Mouse (Mus musculus): ENCODE measurements at regions not wholly inside any gene's neighbourhood (a gene's known extent, or its start where the extent isn't known, plus 50 kb on each side); places are given as distances from the start of the nearest gene placed in this dataset.

GRCm38 (mm10) chr7:75063816-75064215 lies 245.2 kb downstream of the Sv2b start:
- no peak for DNase-seq (ENCODE audit: low spot score in 2 of 2)

- DNase-seq (ENCODE audit: low spot score in 2 of 2), result no peak
Observed at GRCm38 (mm10) chr7:75050231-75050630, 258.8 kb downstream of the Sv2b start.

DNA sequence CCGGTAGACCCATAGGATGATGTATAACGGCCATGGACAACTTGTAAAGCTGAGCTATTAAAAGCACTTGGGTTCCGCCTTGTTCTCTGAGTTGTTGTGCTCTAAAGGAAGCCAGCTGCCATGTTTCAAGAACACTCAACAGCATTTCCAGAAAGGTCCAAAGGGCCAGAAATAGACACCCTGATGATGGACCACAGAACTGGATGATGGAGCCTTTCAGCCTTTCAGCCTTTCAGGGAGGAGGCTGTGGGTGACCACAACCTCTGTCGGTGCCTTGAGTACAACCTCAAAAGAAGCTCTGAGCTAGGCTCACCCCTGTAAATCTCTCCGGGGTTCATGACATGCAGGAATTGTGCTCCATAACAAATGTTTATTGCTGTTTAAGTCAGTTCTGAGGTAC lies 259.3 kb downstream of the Sv2b start:
- no peak for DNase-seq (ENCODE audit: low spot score in 2 of 2)

GRCm38 (mm10) chr7:75048822-75049221 lies 260.2 kb downstream of the Sv2b start:
- DNase-seq (ENCODE audit: low spot score in 2 of 2), result no peak

GRCm38 (mm10) chr7:75047827-75048226 lies 261.2 kb downstream of the Sv2b start:
- DNase-seq (ENCODE audit: low spot score in 2 of 2), result no peak

DNA sequence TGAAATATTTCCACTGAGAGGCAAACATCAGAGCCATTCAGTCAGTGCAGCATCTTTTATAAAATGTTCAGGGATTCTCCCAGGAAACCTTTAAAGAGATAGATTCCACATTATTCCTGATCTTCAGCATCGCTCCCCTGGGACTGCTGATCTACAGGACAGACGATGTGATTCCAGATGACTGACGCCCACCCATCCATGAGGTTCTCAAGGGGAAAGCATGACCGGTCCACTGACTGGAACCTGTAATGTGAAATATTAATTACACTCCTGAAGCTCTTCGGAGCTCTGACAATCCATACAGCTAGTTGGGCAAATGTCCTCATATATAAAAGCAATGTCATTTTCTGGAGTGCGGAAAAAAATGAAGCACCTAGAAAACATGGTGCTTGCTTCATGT lies 268.2 kb downstream of the Sv2b start:
- no peak for DNase-seq (ENCODE audit: low spot score in 2 of 2)

DNA sequence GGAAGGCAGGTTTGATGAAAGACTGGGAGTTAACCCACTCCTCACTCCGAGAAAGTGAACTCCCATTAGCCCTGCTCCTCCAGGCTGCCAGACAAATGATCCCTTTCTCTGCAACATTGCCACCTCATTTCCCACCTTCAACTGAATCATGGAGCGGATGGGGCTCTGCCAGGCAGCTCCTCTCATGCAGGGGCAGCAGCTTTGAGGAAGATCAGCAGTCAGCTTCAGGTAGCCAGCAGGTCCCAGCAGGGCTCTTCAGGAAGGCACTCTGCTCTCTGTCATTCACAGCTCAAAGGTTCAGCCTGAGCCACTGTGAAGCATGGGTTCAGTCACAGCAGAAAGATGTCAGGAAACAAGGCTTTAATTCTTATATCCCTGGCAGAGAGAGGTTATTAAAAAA lies 282.9 kb downstream of the Sv2b start:
- peak in 1 of 2 experiments; percentile 19 for DNase-seq (ENCODE audit: low spot score in 2 of 2)

- no peak for DNase-seq (ENCODE audit: low spot score in 2 of 2)
Observed at GRCm38 (mm10) chr7:75021966-75022365, 287.1 kb downstream of the Sv2b start.

- DNase-seq (ENCODE audit: low spot score in 2 of 2), result peak in 1 of 2 experiments; percentile 4
Observed at GRCm38 (mm10) chr7:75018640-75019039, 290.4 kb downstream of the Sv2b start.

DNA sequence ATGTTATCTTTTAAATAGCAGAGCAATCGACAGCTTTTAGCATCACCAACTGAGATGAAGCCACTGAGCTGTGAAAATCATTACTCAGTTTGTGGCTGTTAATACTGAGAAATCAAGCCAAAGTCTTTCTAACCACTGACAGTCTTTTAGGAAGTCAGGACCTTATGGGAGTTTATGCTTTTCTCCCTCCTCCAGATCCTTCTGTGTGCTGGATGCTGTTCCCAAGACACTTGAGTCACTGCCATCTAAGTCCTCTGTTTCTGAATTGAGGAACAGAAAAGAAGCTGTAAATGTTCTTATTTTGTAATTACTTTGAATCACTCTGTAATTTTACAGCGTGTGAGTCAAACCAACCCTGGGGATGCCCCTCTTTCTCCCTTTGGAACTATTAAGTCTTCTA lies 300.6 kb downstream of the Sv2b start:
- no peak for DNase-seq (ENCODE audit: low spot score in 2 of 2)

GRCm38 (mm10) chr7:74990198-74990597 lies 318.9 kb downstream of the Sv2b start:
- no peak for DNase-seq (ENCODE audit: low spot score in 2 of 2)

GRCm38 (mm10) chr7:74979479-74979878 lies 329.6 kb downstream of the Sv2b start:
- DNase-seq (ENCODE audit: low spot score in 2 of 2), result no peak

DNA sequence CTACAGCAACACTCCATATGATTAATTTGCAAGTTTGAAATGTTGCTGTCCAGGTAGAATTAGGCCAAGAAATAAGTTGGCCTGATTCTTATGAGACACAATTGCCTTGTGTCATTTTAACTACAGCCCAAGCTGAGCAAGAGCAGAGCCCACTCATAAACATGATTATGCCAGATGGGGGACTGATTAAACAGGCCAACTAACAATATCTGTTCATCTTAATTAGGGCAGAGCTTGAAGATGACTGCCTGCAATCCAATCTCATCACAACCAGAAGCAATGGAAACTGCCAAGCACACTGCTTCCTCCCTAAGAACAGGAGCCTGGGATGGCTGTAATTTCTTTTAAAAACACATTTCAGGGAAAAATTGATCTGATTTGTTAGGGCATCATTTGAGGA lies 333.1 kb downstream of the Sv2b start:
- no peak for DNase-seq (ENCODE audit: low spot score in 2 of 2)

GRCm38 (mm10) chr7:74974448-74974847 lies 334.6 kb downstream of the Sv2b start:
- no peak for DNase-seq (ENCODE audit: low spot score in 2 of 2)

DNA sequence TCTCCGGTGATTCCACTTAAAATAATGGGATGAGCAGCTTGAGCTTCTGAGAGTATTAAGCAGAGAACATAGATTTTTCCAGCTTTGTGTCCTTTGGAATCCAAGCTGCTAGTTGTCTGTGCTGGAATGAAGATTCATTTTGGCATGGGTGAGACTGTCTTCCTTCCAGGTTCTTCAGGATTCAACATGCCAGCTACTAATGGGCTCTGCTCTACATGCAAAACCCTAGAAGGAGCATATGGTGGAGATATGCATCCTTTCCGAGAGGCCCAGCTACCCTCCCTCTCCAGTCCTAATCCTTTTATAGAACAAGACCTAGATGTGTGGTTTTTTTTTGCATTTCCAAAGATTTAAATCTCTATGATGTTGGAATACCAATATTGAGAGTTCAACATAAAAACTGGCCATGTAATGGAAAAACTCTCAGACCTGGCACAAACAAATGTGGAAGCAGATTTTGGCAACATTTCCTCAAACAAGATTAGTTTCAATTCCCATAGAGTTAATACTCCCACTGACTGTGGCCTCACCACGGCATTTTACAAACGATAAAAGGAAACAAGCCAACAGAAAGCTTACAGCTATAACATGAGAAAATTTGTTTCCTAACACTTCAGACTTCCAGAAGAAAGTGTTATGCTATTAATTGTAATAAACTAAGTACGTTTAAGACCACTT lies 364.5 kb downstream of the Sv2b start:
- no peak for DNase-seq (ENCODE audit: low spot score in 2 of 2)

DNA sequence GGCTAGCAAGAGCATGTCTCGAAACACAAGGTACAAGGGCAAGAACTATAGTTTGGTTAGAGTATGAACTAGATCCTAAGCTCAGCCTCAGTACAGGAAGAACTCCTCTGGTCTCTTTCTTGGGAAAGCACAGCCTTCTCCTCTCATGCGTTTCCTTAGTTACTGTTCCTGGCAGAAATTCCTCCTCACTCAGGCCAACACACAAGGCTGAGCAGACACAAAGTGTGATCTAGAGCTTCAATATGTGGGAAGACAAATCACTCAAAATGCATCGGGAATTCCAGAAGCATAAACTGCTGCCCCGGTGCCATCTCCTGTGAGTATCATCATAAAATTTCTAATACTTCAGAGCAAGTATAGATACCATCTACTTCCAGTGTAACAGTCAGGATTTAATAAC lies 366.1 kb downstream of the Sv2b start:
- no peak for DNase-seq (ENCODE audit: low spot score in 2 of 2)

GRCm38 (mm10) chr7:74942146-74942545 lies 366.9 kb downstream of the Sv2b start:
- no peak for DNase-seq (ENCODE audit: low spot score in 2 of 2)

GRCm38 (mm10) chr7:74929142-74929829 lies 374.7 kb upstream of the Slco3a1 start:
- DNase-seq (ENCODE audit: low spot score in 2 of 2), result no peak

- no peak for DNase-seq (ENCODE audit: low spot score in 2 of 2)
Observed at GRCm38 (mm10) chr7:74928226-74928927, 373.8 kb upstream of the Slco3a1 start.

DNA sequence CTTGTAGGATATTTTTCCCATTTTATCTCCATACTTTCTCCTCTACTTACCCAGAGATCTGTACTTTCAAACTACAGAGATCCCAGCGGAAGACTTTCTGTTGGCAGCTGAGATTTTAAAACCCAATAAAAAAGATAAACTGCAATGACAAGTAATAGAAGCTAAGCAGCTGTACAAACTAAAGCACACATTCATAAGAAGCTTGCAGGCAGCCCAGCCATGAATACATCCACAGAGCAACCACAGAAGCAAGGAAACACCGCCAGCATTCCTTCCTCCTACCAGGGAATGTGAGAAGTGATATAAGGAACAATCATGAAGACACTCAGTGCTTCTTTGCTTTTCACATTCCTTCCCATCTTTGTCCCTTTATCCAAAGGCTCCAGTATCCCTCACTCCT lies 372.1 kb upstream of the Slco3a1 start:
- DNase-seq (ENCODE audit: low spot score in 2 of 2), result no peak

DNA sequence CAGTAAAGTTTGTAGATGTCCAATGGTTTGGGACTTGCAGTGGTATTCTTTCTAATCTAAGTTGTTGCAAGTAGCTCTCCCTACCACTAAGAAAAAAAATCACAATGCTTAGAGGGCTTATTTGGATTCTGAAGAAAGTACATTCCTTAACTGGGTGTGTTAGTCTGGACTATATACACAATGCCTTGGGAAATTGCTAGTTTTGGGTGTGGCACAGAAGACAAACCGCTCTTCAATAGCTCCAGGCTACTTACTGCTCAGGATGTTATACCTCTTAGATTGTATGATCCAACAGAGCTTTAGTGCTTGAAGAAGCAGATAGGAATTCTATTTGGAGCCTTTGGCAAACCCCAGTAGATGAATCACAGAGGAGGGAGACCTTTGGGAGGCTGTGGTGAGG lies 369.6 kb upstream of the Slco3a1 start:
- DNase-seq (ENCODE audit: low spot score in 2 of 2), result no peak

- DNase-seq (ENCODE audit: low spot score in 2 of 2), result no peak
Observed at GRCm38 (mm10) chr7:74908311-74908962, 353.9 kb upstream of the Slco3a1 start.
